Mouse (Mus musculus) liver, embryonic 18 days (tissue): ENCODE results near the gene Pip5kl1. TPM values are rescaled to one million over a fixed set of nuclear protein-coding genes. Genes with fewer than 3 reads are reported as not detected.

Experiments
- polyA plus RNA-seq: library from polyadenylated mRNA; depleted of rRNA; stranded (reverse); fragments of >200 nt; gene quantifications from 2 replicates; pipeline ENCODE4 v1.2.3, GENCODE M21; 2012; rRNA removed

The Pip5kl1 gene
- 0.04 and 0.07 TPM in 2 replicates for polyA plus RNA-seq

GRCm38 (mm10) chr2:32574497-32574896, at the start of gene Pip5kl1:
TSS of gene Pip5kl1 (plus strand) at chr2:32574797.

DNA sequence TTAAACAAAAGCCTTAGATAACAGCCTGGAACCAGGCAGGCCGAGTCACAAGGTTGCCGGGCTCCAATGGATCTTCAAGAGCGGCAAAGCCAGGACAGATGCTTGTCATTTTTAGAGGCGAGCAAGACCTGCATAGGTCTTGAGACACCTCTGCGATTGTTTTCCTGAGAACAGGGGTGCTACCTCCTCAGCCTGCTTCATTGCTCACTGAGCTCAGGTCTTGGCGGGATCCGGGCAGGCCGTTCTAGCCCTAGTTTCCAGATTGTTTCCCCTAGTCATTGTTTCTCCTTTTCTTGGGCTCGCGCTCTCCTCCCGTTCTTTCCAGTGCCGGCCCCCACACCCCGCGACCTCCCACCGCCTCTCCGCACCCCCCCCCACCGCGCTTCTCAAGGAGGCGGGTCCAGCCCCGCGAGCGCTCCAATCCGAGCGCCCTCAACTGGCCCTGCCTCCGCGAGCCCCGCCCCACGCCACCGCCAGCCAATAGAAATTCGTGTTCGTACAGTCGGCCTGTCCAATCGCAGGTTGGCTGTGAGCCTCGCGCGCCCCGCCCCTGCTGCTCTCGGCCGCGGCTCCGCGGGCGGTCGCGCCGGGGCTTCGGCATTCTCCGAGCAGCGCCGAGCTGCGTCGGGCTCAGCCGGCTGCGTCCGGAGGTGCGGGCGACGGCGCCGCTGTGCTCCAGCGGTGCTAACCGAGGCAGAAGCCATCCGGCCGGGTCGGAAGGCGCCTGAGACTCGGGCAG, 39.7 kb upstream of the Pip5kl1 start, which contains the start of gene Fam102a:
Gene Fam102a, plus strand, starts transcription at position 600 of the 739 bp plus-strand sequence.

DNA sequence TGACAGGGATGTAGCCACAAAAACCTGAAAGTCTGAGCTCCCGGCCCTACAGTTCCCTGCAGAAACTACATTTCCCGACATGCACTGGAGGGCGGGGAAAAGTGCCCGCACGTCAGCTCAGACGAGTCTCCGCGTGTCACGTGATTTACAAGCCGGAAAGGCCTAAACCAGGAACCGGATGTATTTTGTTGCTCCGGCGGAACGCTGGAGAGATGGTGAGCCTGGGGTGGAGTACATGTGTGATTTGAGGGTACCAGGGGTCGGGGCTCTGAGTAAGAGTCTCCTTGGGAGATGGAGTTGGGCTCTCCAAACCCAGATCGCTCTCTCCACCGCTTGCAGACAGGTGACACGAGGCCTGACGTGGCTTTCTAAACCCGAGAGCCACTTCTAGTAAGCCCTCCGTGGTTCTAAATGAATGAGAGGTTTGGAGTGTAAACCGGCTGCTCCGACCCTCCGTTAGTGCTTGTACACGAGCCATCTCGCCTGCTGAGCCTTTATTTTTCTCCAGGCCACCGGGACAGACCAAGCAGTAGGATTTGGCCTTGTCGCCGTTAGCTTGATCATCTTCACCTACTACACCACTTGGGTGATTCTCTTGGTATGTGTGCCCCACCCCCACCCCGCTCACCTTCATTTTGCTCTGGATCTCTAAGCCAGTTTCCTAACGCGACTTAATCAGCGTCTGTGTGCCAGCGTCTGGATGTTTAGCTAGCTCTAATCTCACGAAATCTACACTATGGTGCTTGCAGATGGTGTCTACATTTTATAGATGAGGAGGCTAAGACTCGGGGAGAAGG, 3.7 kb upstream of the Pip5kl1 start, which contains the start of gene Dpm2:
Gene Dpm2, plus strand, starts transcription at position 161 of the 797 bp plus-strand sequence.

DNA sequence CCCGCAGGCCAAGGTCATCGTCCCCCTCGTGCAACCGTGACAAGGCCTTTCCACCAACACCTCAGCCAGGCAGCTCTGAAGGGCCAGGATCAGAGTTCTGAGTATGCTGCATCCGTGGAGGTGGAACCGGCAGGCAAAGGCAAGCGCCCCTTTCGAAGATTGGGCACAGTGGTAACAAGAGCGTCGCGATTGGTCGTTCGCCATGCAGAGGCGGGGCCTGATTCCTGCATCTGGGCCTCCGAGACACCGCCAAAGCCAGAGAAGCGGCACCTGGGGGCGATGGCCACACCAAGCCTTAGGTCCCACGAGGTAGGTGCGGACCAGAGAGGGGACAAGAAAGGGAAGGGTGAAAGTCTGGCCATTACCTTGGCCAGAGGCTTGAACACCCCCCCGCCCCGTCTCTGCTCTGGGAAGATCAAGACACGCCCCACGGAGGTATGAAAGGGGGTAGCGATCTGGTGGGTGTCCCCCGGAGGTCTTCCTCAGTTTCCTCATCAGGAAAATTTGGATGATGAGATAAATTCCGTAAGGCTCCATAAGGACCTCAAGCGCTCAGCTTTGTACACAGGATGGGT, 1.1 kb downstream of the Pip5kl1 start, which contains the start of gene 9430097D07Rik:
Gene 9430097D07Rik, minus strand, starts transcription at position 99 of the 575 bp plus-strand sequence.

DNA sequence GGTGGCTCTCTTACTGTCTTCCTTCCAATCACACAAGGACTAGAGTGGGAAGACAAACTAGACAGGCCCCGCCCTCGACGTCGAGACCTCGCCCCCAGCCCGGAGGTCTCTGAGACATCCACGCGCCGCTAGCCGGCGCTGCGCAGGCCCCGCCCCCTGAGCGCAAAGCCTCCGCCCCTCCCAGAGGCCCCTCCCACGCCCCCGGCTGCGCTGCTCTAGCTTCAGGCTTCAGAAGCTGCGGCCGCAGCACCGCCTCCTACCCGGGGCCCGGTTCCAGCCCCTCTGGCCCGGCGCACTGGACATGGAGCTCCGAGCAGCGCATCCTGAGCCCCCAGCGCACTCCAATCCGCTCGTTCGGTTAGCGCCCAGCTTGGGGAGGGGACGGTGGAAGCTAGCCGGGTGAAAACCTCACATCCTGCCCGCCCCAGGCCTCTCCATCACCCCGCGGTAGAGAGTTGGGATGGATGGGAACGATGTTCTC, 12.3 kb downstream of the Pip5kl1 start, which contains the start of gene St6galnac4:
Gene St6galnac4, plus strand, starts transcription at position 225 of the 481 bp plus-strand sequence.

DNA sequence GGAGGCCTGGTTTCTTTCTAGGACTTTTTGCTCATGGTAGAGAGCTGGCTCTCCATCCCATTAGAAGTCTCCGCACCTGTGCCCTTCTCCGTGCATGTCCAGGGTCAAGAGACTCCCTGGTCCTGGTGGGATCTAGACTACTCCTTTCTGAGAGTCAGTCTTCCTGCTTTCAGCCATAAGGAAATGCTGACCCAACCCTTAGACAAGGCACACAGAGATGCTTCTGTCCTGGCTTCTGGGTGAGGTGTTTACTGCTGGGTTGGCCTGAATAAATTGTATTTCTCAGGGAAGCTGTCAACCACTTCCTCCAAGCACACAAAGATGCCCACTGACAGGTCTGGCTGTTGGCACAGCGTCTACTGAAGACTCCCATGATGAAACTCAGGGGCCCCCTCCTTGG, 24.8 kb downstream of the Pip5kl1 start, which contains the start of gene St6galnac6:
Gene St6galnac6, plus strand, starts transcription at position 301 of the 400 bp plus-strand sequence.

DNA sequence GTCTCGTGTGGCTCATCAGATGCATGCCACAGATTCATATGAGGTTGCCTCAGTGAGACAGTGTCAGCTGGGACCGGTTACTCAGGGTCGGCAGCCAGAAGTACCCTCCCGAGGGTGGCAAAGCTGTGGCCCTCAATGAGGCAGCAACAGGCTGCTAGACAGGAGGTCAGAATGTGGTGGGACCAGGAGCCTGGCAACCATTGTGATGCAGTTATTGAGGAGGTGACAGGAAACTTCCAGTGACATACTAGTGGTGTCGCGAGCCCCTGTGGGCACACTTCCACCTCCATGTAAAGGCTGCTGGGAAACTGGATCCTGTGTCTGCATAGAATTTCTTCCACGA, 46.9 kb downstream of the Pip5kl1 start, which contains the start of gene Ak1:
Gene Ak1, plus strand, starts transcription at position 242 of the 343 bp plus-strand sequence.

Other genes starting within 250 kb of the Pip5kl1 start
- gene Ciz1, start 222.5 kb upstream of the Pip5kl1 start, polyA plus RNA-seq = 31.1 and 42.1 TPM in 2 replicates
- gene Dnm1, start 221.5 kb upstream of the Pip5kl1 start, polyA plus RNA-seq = 1.2 and 1.3 TPM in 2 replicates
- 24.7 and 29.9 TPM in 2 replicates for gene 1110008P14Rik, start 192.9 kb upstream of the Pip5kl1 start, polyA plus RNA-seq
- 493 and 623 TPM in 2 replicates for gene Lcn2, start 186.5 kb upstream of the Pip5kl1 start, polyA plus RNA-seq
- 12.9 and 16.2 TPM in 2 replicates for gene Ptges2, start 178.9 kb upstream of the Pip5kl1 start, polyA plus RNA-seq
- gene Naif1, start 124.3 kb upstream of the Pip5kl1 start, polyA plus RNA-seq = 1.2 TPM in 2 replicates
- gene Slc25a25, start 123.4 kb upstream of the Pip5kl1 start, polyA plus RNA-seq = 15.8 and 20.5 TPM in 2 replicates
- gene Fam102a, start 39.5 kb upstream of the Pip5kl1 start, polyA plus RNA-seq = 3.1 and 3.4 TPM in 2 replicates
- gene Dpm2, start 3.9 kb upstream of the Pip5kl1 start, polyA plus RNA-seq = 45.1 and 48.7 TPM in 2 replicates
- not detected in 2 replicates for gene 9430097D07Rik, start 887 bp downstream of the Pip5kl1 start, polyA plus RNA-seq
- gene St6galnac4, start 12.3 kb downstream of the Pip5kl1 start, polyA plus RNA-seq = 4.1 TPM in 2 replicates
- 24.2 and 25.0 TPM in 2 replicates for gene St6galnac6, start 24.9 kb downstream of the Pip5kl1 start, polyA plus RNA-seq
- 0.37 and 0.62 TPM in 2 replicates for gene Ak1, start 47.0 kb downstream of the Pip5kl1 start, polyA plus RNA-seq
- 24.4 and 26.0 TPM in 2 replicates for gene Eng, start 71.8 kb downstream of the Pip5kl1 start, polyA plus RNA-seq
- 140 and 142 TPM in 2 replicates for gene Fpgs, start 129.3 kb downstream of the Pip5kl1 start, polyA plus RNA-seq
- gene Cdk9, start 138.3 kb downstream of the Pip5kl1 start, polyA plus RNA-seq = 62.0 and 72.6 TPM in 2 replicates
- 12.4 and 13.9 TPM in 2 replicates for gene Sh2d3c, start 146.3 kb downstream of the Pip5kl1 start, polyA plus RNA-seq
- 0.06 TPM in 1 of 2 replicates, not detected in the other for gene 6330409D20Rik, start 166.2 kb downstream of the Pip5kl1 start, polyA plus RNA-seq
- gene Tor2a, start 182.4 kb downstream of the Pip5kl1 start, polyA plus RNA-seq = 26.5 and 28.5 TPM in 2 replicates
- 0.10 and 0.14 TPM in 2 replicates for gene Ttc16, start 200.8 kb downstream of the Pip5kl1 start, polyA plus RNA-seq
- 1.2 and 1.4 TPM in 2 replicates for gene Ptrh1, start 201.0 kb downstream of the Pip5kl1 start, polyA plus RNA-seq
- not detected in 2 replicates for gene Cfap157, start 209.6 kb downstream of the Pip5kl1 start, polyA plus RNA-seq